Mouse (Mus musculus): Measurements from ENCODE around the gene Eif5a2.
"Not testable (repeated sequence)": the region's sequence is repeated elsewhere in the genome, so short reads cannot be mapped to it uniquely, and the experiment has no call there.

The Eif5a2 gene

DNA sequence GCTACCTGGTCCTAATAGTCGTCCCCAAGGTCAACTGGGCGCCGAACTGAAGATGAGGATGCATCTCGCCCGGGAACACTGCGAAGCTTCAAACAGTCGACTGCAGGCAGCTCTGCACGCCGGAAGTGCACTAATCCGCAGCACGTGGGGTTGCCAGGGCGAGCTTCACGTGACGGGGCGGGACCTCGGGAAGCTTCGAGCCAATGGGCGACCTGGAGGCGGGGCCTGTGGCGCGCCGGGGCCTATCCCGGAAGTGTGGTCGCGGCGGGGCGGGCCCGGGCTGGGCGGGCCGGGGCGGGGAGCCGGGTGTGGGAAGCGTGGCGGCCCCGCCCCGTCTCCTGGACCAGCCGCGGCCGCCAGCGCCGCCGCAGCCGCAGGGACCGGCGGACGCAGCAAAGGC, at the start of gene Eif5a2:
Gene Eif5a2 (plus strand): TSS at position 283 of the 400 bp plus-strand sequence.
- peak; percentile 83 to 94 for DNase-seq (ENCODE audit: low spot score in 2 of 2)

DNA sequence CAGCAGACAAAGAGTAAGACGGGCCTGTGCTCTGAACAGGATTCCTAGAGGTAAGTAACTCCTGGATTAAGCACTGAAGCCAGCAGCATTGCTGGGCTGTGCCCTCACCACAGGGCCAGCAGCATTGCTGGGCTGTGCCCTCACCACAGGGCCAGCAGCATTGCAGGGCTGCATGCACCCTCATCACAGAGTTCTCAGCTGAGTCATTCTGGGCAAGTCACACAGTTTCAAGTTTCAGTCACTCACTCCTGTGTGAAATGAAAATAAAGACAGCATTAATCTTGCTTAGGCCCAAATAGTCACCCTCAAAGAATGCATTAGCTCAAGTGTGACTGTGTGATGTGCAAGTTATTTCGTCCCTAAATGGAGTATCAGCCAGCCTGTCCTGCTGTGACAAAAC, 46.4 kb upstream of the Eif5a2 start:
- no peak for DNase-seq (ENCODE audit: low spot score in 2 of 2)

DNA sequence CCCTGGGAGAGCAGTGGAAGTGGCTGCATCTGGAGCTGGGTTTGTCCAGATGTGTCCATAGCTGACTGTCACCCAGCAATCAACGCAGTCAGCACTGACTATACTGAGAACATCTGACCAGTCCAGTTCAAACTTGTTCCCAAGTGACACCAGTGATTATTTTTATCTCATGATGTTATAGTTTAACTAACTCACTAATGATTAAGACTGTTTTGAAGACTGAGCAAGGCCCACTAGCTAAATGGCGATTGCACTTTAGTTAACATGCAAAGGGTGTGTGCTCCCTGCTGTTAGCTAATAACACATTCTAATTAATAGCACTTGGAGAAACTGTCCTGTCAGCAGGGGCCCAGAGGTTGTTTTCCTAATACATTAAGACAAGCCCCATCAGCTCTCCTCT, 44.1 kb upstream of the Eif5a2 start:
- no peak for DNase-seq (ENCODE audit: low spot score in 2 of 2)

DNA sequence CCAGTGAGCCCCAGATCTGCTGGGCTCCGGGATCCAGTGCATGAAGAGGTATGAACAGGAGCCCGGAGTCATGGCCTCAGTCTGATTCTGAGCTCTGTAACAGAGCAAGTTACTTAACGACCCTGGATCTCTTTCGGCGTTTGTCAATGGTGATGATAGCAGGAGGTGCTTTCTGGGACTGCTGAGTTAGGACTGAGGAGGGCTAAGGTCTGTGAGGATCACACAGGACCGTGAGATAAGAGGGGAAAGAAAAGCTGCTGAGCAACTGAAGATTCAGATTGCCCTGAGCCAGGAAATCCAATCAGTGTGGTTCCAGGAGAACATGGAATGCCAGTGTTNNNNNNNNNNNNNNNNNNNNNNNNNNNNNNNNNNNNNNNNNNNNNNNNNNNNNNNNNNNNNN, 40.7 kb upstream of the Eif5a2 start:
- no peak for DNase-seq (ENCODE audit: low spot score in 2 of 2)

DNA sequence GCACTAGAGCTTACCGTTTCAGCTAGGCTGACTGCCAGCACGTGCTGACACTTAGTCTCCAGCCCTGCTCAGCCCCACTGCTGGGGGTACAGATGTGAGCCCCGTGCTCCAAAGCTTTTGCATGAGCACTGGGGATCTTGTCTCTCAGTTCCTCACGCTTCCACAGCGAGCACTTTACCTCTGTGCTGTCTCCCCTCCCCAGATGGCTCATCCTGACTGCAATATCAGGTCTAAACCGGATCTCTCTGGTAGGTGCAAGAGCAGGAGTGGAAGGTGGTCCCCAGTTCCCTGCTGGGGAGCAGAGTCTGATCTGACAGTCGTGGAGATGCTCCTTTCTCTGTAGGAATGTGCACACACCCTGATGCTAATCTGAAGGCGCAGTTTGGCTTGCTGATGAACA, 37.8 kb upstream of the Eif5a2 start:
- no peak for DNase-seq (ENCODE audit: low spot score in 2 of 2)

DNA sequence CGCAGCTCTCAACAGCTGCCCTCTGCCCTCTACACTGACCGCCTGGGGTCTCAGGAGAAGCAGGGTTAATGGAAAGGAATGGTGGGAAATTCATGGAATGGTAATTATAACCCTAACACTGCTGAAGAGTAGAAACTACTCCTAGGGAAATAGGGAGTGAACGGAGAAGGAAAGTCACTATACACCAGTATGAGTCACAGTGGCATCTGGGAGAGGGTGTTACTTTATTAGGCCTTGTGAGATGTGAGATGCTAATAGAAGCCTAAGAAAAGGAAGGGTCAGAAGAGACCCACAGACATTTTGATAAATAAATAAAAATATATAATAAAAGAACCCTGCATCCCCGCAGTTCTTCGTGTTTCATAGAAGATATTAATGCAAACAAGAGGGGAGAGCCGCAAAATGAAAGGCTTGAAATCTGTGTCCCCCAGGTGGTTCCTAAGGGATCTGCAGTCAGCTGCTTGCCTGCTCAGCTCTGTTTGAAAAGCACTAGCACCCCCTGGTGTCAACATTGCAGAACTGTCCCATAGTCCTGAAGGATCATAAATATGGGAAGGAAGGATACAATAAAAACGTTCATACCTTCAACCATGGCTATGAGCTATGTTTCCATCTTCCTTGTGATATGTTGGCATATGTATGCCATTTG, 35.1 kb upstream of the Eif5a2 start:
- DNase-seq (ENCODE audit: low spot score in 2 of 2): peak; percentile 47 to 75

DNA sequence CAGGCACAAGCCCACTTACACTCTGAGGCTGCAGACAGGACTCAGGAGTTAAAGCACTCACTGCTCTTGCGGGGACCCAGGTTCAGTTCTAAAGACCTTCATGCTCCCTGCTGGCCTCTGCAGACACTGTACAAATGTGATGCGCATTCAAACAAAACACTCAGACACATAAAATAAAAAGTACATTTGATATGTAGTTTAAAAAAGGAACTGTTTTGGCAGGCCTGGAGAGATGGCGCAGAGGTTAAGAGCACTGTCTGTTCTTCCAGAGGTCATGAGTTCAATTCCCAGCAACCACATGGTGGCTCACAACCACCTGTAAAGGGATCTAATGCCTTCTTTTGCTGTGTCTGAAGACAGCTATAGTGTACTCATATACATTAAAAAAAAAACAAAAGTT, 32.9 kb upstream of the Eif5a2 start:
- DNase-seq (ENCODE audit: low spot score in 2 of 2): no peak

DNA sequence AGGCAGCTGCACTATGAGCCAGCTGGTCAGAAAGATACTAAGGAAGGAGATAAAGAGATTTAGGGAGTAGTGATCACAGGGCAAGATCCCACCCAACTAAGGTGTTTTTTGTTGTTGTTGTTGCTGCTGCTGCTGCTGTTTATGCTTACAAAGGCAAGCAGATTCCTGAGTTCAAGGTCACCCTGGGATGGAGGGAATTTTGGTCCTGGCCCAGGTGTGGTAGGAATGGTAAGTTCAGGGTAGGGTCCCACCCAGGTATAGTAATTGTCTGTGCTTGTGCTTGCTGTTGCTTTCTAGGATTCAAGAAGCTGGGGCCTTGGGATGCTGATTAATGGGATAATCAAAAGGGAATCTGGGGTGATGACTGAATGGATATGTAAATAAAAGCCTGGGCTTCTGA, 32.1 kb upstream of the Eif5a2 start:
- no peak for DNase-seq (ENCODE audit: low spot score in 2 of 2)

DNA sequence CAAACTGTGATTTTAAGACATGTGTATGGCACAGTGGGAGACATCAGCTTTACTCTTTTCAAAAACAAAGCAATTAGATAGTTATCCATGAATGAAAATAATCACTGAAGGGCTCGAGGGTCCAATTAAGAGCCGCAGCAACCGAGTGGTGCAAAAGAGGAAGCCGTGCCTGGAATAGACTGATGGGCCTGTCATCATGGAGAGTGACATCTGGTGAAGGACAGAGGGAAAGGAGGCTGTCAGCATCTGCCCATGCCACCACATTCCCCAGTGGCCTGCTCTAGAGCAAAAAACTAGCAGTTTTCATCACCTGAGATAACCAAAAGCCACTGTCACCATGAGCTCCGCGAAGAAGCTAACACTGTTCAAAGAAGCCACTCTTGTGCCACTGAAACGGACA, 25.6 kb upstream of the Eif5a2 start:
- no peak for DNase-seq (ENCODE audit: low spot score in 2 of 2)

DNA sequence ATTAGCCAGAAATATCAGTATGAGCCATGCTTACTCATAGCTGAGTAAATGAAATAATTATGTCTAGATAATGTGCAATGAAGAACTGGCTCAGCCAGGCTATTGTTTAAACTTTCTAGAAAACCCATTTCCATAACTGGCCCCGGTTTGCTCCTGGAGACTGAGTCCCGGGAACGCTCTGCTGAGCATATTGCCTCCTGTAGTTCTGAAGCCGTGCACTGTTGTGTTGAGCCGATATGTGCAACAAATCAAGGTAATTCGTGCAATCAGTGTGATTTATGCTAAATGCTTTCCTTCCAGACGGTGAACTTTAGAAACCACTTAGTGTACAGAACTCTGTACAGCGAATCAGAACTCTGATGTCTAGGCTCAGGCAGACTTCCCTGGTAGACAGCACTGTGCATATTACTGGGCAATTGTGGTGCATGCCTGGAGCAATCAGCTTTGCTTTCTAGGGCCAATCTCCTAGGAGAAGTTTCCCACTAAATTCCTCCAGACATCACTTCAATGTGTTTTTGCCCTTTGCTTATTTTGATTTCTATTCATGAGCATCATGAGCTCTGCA, 19.8 kb upstream of the Eif5a2 start:
- DNase-seq (ENCODE audit: low spot score in 2 of 2): no peak

DNA sequence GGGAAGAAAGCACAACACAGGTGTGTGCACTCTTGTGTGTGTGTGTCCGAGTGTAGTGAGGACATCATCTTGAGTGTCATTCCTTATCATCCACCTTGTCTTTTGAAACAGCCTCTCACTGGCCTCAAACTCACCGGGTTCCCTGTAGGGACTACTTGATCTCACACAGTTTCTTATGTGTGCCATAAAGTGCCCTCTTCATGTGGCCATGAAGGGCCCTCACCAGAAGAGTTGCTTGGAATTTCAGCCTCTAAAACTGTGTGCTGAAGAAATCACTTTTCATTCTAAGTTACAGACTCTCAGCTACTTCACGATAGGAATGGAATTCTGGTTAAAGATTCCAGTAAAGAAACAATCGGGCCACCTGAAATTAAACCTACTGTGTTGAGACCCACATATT, 14.1 kb upstream of the Eif5a2 start:
- DNase-seq (ENCODE audit: low spot score in 2 of 2): no peak

DNA sequence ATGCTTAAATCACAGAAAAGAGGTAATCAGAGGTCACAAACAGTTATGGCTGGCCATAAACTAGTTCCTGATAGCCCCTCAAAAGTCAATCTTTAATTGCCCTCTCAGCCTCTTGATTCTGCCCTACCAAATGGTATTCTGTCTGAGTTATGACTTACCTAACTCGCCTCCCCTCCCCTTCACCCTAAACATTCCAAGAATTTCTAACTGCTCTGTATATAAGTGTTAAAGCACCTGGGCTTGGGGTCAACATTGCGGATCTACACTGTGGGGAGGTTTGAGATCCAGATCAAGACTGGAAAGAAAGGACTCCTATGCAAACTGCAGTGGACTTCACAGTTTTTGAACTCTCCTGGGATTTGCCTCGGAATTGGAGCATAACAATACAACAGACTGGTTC, 12.9 kb upstream of the Eif5a2 start:
- no peak for DNase-seq (ENCODE audit: low spot score in 2 of 2)

DNA sequence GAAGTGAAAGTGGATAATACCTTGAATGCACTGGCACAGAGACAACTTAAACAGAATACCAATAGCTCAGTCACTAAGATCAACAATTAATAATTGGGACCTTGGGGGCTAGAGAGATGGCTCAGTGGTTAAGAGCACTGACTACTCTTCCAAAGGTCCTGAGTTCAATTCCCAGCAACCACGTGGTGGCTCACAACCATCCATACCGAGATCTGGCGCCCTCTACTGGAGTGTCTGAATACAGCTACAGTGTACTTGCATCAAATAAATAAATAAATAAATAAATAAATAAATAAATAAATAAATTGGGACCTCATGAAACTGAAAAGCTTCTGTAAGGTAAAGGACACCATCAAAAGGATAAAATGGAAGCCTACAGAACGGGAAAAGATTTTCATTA, 8.2 kb upstream of the Eif5a2 start:
- not testable (repeated sequence) for DNase-seq (ENCODE audit: low spot score in 2 of 2)

DNA sequence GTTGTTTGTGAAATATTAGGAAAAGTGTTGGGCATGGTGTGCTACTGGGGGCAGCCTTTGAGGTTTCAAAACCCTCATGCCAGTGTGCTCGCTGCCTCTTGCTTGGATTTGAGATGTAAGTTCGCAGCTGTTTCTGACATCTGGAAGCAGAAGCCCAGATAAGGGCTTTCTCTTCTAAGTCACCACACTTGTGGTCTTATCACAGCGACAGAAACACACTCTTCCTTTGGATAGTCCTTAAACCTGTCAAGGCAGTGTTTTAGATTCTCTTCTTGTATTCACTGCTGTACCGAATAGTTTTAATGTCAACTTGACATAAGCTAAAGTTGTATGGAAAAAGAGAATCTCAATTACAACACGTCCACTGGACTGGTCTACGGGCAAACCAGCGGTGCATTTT, 5.7 kb upstream of the Eif5a2 start:
- DNase-seq (ENCODE audit: low spot score in 2 of 2): no peak

DNA sequence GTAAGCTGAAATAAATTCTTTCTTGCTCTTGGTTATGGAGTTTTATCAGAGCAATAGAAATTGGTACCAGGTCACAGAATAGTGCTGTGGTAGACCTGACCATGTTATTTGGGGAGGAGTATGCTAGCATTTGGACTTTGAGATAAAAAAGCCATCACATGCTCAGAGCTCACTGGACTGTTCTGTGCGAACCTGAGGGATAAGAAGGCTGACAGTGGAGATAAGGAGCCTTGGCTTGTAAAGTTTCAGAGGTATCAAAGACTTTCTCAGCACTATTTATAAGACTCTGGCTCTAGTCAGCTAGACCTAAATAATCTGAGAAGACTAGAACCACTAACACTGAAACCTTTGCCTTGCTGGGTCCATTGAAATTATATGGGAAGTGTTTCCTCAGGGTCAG, 5.1 kb upstream of the Eif5a2 start:
- no peak for DNase-seq (ENCODE audit: low spot score in 2 of 2)

DNA sequence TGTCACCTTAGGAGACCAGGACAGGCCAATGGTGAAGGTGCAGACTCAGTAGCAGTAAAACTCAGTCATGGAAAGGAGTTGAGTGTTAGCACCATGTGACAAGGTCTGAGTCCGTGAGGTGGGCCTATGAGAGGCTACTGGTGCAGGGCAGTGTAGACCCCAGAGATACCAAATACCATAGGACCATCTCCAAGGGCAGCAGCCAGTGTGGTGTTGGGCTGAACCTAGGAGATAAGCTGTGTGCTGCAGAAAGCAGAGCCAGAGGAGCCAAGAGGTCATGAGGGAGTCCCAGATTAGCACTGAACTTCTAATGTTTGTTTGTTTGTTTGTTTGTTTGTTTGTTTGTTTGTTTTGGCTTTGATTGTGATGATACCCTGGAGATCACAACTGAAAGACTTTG, 4.6 kb upstream of the Eif5a2 start:
- no peak for DNase-seq (ENCODE audit: low spot score in 2 of 2)

DNA sequence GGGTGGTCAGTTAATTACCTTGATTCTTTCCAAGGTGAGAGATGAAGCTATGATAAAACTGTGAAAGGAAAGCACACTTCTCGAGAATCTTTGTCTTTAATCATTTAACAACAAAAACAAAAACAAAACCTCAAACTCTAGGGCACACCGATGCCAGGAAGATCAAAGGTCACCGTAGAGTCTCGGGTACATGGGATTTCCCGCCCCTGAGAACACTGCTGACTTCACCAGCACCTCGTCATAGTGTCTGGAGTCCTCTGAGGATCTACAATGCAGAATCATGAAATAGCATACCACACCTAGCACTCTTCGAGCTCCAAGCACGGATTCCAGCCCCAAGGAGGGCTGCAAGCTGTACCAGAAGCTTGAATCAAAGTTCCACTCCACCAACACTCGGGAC, 565 bp upstream of the Eif5a2 start:
- DNase-seq (ENCODE audit: low spot score in 2 of 2): no peak

DNA sequence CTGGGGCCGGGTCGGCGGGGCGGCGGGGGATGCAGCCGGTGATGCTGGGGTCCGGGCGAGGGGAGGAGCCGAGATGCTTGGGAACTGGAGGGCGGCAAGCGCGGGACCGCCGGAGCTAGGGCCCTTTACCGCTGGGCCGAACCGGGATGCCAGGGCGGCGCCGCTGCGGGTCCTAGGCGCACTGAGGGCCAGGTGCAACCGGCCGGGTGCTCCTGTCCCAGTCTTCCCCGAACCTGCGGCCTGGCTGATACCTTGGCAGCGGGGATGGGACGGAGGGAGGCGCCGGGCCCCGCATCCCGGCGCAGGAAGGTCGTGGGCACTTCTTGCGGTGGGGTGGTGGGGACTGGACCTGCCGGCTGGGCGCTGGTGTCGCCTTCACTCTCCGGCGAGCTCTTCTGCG, 346 bp downstream of the Eif5a2 start:
- no peak for DNase-seq (ENCODE audit: low spot score in 2 of 2)

DNA sequence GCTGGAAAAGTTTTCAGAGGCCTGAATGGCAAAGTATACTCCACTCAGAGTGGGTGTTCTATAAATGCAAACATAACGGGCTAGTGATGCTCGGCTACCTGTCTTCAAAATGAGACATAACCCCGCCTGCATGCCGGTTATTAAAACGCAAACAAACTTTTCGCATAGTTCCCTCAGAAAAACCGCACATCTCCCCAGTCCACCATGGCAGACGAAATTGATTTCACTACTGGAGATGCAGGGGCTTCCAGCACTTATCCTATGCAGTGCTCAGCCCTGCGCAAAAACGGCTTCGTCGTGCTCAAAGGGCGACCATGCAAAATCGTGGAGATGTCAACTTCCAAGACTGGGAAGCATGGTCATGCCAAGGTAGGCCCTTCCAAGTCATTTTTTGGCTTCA, 772 bp downstream of the Eif5a2 start:
- no peak for DNase-seq (ENCODE audit: low spot score in 2 of 2)

DNA sequence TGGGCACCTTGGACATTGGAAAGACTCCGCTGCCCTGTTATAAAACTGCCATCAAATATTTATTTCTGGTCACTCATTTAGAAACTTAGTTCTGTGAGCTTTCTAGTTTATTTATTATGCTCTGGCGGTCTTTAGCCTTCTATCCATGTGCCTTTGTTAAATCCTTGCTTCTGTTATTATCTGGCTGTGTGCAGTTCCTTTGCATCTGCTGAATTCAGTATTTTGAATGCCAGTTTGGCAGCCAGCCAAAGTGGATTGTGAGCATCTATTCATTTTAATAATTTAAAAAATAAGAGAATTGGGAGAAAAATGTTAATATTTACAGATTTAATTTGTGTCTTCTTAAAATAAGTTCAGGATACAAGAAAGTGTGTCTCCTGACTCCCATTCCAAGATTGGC, 3.1 kb downstream of the Eif5a2 start:
- DNase-seq (ENCODE audit: low spot score in 2 of 2): no peak

DNA sequence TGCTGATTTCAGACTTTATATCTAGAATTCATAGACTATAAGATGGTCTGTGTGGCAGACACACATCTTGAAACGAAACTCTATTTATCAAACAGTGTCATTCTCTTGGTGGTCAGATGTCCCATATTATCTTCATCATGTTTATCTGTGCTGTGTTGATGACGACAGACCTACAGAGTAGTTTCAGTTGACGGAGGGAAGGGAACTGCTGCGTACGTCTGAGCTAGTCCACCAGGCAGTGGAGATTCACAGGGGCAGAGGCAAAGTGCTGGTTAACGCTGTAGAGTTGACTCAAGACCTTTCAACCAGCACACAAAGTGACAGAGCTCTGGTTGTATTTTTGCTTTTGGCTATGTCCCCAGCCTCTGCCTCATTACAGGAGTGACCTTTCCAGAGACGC, 13.8 kb downstream of the Eif5a2 start:
- DNase-seq (ENCODE audit: low spot score in 2 of 2): no peak

DNA sequence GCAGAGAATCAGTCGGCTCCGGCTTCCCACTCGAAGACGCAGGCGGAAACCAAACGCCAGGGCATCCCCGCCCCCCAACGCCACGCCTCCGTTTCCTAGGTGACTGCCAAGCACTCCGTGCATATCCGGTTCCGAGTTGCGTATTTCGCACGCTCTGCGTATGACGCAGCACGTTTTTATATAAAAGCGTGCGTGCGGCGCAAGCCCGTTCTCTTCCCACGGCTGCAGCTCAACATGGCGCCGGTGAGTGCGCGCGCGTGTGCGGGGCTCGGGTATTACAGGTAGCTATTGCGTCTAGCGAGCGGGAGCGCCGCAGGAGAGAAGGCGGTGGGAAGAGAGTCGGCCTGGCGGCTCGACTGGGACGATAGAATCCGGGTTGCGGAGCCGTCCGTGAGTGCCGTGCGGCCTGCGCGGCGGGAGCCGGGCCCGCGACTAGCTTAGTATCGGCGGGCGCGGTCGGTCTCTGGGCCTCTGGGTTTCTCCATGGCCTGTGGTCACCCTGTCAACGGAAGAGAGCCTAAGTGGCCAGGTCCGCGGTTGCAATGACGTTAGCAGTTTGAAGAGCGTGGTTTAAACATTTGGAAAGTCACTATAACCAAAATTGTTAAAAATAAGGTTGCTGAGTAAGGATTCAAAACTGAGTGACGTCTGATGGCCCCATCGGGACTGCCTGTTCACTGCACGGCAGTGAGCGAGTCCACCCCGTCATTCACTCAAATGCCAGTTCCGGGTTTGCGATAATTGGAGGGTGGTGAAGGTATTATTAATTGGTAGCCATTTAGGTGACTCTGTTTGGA, 24.4 kb downstream of the Eif5a2 start, which contains the start of gene Rpl22l1:
Gene Rpl22l1 (plus strand): TSS at position 136 of the 797 bp plus-strand sequence.
- peak; percentile 93 to 95 for DNase-seq (ENCODE audit: low spot score in 2 of 2)

DNA sequence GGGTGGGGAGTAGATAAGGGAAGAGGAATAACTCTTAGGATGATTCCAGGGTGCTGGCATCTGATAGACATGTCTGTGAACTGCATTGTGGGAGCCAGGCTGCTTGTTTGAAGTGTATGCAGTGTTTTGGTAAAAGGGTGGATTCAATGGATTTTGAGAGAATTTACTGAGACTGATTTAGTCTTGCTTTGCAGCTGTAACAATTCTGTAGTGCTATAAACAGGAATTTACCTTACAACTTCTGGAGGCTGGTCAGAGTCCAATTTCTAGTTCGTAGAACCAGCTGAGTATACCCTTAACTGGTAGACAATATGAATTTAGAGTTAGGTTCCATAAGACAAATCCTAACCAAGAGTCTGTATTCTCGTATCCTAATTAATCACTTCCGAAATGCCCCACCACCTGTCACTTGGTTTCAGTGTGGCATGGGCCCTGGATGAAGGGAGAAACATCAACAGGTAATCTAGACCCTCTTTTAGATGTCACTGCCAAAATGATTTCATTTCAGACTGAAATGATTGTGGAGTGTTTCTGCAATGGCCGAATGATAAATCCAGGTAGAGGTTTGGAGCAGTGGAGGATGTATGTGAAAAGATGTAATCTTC, 27.1 kb downstream of the Eif5a2 start:
- DNase-seq (ENCODE audit: low spot score in 2 of 2): no peak

Data from cerebellum, postnatal 4 days (tissue).